Mouse (Mus musculus): ENCODE data around the gene Cep57l1.

Gene Cep57l1

DNA sequence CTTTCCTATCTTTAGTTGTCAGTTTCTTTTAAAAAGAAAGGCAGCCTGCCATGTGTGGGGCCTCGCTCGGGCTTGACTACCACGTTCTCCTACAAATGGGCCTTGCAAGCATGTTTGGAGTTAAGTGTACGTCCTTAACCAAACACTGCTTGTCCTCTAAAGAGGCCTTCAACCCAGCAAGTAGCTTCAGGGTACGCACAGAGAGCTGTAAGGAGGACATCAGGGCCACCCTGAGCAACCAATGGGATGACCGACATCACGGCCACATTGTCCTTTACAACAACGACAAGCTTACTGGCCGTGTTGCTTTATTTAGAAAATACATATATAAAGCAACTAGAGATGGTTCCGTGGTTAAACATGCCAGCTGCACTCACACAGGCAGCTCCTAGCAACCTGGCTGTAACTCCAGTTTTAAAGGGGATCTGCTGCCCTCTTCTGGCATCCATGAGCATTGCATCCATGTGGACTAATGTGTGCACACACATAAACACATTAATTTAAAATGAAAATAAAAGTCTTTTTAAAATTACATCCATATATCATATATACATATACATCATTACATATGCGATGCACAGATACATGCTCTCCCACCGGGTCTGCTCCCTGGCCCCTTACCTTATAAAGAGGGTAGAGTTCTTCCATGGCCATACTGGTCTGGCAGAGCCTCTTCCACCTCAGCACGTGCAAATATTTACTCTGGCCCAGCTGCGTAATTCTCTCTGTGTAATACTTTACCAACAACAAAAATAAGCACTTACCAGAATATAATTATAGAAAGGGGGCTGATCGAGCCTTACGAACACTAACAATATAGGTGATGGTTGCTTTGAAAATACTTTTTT, 126.9 kb downstream of the Cep57l1 start:
- 0 out of 2 replicates have a peak, but pooled peaks have one; percentile 31 for ATAC-seq (ENCODE audit: insufficient number of reproducible peaks, low FRiP score, low TSS enrichment)

DNA sequence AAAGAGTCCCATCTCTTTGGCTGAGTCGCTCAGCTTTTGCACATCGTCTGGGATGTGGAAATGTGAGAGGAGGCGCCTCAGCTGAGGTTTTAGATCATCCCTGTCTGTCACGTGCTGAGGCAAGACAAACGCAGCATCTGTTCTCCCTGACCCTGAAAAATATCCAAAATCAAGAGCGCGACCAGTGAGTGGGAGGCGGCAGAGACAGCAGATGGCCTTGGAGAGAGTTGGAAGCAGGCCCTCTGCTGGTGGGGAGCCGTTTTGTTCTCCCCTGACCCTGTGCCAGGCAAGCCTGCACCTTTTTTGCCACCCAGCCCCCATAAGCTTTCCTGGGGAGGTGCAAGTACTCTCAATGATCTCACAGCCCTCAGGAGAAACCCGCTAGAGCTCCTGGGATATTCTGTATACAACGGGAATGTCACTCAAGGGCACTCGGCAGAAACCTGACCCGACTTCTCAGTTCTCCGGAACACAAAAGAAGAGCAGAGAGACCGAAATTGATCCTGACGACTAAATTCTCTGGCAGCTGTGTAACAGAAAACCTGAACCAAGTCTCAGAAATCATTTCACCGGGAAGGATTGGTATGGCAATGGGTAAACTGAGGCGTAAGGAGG, 130.8 kb downstream of the Cep57l1 start:
- peak; percentile 89 for ATAC-seq (ENCODE audit: insufficient number of reproducible peaks, low FRiP score, low TSS enrichment)

DNA sequence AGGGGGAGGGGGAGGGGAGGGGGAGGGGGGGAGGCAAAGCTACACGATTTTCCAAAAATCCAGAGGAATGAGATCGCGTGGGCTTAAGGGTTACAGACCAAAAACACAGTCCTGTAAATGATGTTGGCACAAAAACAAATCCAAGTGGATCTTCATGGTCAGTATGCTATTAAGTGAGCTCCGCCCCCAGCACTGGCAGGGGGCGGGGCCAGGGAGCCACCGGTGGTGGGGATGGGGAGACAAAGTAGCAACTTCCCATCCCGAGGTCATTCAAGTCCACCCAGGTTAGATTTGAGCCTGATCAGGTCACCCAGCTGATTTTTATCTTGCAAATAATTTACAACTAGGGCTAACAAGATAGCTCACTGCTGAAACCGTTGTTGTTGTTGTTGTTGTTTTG, 132.3 kb downstream of the Cep57l1 start:
- ATAC-seq (ENCODE audit: insufficient number of reproducible peaks, low FRiP score, low TSS enrichment) = no peak

DNA sequence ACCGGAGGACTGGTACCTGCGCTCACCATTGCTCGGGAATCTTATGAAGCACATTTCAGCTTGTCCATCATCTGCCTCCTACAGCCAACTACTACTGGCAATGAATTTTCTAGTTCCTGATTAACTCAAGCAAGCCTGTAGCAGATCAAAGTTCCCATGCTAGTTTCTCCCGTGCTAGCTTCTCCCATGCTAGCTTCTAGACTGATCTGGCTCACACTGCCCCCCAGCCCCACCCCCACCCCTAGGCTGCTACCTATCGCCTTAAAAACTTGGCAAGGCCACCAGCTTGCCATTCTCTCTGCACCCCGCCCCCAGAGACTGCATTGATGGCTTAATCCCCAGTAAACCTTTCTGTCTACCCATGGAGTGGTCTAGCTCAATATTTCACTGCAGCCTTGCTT, 133.0 kb downstream of the Cep57l1 start:
- ATAC-seq (ENCODE audit: insufficient number of reproducible peaks, low FRiP score, low TSS enrichment) = no peak

DNA sequence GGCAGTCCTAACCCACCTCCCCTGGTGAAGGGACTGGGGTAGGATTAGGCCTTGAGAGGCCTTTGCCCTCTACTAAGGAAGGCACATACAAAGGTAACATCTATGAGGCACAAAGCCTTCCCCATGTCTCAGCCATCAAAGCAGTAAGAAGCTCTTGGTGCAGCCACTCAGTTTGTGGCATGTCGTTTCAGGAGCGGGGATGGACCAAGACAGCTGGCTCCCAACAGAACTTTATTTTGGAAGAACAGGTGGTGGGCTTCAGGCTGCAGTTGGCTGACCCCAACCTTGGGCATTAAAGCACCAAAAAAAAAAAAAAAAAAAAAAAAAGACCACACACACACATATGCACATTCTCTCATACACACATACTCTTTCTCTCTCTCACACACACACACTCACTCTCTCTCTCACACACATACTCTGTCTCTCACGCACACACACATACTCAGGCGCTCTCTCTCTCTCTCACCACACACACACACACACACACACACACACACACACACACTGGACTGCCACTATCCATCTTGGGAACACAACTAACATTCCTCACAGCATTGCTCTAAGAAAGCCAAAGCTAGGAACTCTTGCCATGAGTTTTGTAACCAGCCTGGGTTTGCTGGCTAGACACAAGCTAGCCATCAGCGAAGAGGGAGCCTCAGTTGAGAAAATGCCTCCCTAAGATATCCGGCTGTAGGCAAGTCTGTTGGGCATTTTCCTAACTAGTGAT, 133.7 kb downstream of the Cep57l1 start:
- ATAC-seq (ENCODE audit: insufficient number of reproducible peaks, low FRiP score, low TSS enrichment) = no peak

DNA sequence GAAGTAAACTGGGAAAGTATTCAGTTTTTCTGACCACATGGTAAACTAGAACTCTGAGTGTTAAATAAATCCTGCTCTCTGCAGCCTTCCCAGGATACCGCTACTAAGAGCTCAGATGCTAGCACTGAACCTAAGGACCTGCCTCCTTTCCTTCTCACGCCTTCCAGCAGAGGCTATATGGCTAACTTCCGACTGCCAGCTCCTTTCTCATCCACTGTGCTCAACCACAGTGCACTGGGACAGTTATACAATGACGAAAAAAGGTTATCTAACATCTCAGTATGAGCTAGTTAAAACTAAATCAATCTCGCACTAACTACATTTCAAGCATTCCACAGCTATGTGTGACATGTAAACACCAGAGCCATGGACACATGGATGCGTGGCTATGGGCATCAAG, 134.4 kb downstream of the Cep57l1 start:
- no peak for ATAC-seq (ENCODE audit: insufficient number of reproducible peaks, low FRiP score, low TSS enrichment)

DNA sequence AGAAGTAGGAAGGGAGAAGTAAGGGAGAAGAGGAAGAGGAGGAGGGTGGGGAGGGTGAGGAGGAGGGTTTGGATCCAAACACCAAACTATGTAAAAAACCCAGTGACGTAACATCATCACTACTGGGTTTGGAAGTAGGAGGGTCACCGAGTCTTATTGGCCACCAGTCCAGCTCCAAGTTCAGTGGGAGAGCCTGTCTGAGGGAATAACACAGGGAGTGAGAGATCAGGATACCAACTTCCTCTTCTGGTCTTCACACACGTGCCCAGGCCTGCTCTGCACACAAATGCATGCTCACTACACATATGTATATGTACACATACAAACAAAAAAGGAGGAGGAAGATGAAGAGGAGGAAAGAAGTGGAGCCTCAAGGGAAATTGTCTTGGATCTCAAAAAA, 135.3 kb downstream of the Cep57l1 start:
- no peak for ATAC-seq (ENCODE audit: insufficient number of reproducible peaks, low FRiP score, low TSS enrichment)

DNA sequence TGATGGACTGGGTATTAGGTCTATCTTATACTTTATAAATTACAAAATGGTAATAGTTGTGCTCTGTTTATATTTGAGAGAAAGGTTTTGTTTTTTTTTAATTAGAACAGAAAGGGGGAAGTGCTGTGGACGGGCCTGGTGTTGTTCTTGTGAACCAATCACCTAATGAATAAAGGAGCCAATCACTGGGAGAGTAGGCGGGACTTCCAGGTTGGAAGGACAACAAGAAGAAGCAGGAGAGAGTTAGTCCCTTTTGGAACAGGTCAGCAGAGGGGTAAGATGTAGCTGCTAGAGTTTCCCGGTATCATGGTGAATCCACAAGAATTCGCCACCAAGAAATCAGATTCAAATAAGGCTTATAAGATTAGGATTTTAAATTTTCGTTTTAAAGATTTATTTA, 139.5 kb downstream of the Cep57l1 start:
- no peak for ATAC-seq (ENCODE audit: insufficient number of reproducible peaks, low FRiP score, low TSS enrichment)

Data from cerebellum, adult (tissue).